Mouse (Mus musculus) brown adipose tissue, adult 24 weeks (tissue): Measurements from ENCODE around the gene Tex36. TPM values are rescaled to one million over a fixed set of nuclear protein-coding genes. Genes with fewer than 3 reads are reported as not detected.

Source experiments
- H3K27ac ChIP-seq: fragments of 200-500 bp; replicated peaks from 2 replicates; pipeline ENCODE4 v1.5.1; 2012; ENCODE audit warnings: low read depth, mild to moderate bottlenecking, low read length
- H3K4me1 ChIP-seq: fragments of 200-500 bp; 2 replicates; pipeline ENCODE4 v1.6.1; 2012; ENCODE audit warnings: low read length, mixed read lengths; ENCODE audit not compliant: control insufficient read depth, insufficient read depth, insufficient read length
- H3K4me3 ChIP-seq: fragments of 200-500 bp; 2 replicates; pipeline ENCODE4 v1.5.1; 2012; ENCODE audit warnings: low read depth, mild to moderate bottlenecking, low read length, moderate library complexity; ENCODE audit not compliant: insufficient read depth
- polyA plus RNA-seq: library from polyadenylated mRNA; stranded (reverse); fragments of >200 nt; gene quantifications from 2 replicates; pipeline ENCODE4 v1.2.4, GENCODE M21; 2012; ENCODE audit not compliant: missing spikeins, insufficient read depth, insufficient read length

Gene Tex36
- polyA plus RNA-seq, 1 experiment: not detected

- Histone ChIP-seq H3K27ac (no peak overlapping the region), H3K4me1 (no peaks in the 10 kb centered on the region)
Observed at GRCm38 (mm10) chr7:133564600-133564999, 37.4 kb downstream of the Tex36 start.

DNA sequence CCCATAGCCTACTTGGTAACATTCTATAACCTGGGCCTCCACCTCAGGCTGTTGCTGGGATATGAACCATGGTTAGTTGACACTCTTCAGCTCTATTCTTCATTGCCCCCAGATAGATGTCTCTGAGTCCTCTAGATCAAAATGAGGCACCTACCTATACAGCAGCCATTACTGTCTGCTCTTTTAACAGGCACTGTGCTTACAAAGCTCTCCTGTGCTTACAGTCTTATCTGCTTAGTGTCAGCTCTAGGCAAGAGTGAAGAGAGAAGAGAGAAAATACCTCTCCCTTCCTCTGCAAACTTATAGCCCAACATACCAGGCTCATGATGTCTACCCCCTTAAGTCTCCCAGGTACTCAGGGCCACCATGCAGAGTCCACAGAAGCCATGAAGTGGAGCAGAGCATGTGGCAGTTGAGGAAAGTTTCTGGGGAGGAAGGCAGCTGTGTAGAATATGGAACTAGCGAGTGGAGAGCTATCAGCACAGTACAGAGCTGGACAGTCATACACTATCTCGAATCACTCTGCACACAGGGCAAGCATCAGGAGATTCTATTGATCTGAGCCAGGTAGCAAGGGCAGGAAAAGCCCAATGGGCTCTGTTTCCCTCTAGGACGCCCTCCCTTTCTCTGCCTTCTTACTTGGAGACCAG lies 38.7 kb downstream of the Tex36 start:
- H3K4me1 ChIP-seq: no peaks in the 10 kb centered on the region

More at GRCm38 (mm10) chr7:133564600-133564999, 37.4 kb downstream of the Tex36 start:
- H3K4me3 ChIP-seq: no peak overlapping the region

DNA sequence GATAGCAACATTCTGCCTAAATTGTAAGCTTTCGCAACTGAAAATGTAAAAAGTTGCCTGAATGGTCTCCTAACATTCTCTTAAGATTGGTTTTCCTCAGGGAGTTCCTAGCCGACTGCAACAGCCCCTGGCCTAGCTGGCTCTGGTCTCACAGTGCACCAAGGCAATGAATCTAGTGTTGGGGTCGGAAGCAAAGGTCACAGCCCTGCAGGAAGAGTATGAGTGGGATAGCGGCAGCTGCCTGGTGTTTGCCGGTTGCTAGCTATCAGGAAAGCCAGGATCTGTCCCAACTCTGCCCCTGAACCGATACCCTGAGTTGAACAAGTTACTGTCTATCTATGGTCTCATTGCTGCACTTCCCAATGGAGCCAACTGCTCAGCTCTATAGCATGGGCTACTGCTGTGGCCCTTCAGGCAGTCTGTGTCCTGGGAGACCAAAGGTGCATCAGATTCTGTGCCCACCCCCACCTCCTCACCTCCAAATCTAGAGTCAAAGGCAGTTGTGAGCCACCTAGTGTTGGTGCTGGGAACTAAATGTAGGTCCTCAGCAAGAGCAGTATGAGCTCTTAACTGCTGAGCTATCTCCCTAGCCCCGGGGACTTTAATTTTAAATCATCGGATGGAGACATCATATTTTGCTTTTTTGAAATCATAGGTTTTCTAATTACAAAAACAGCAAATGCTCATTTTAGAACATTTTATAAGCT lies 46.0 kb downstream of the Tex36 start:
- no peak overlapping the region for H3K4me3 ChIP-seq
- H3K27ac ChIP-seq: peak overlapping the region; percentile 59
- no peaks in the 10 kb centered on the region for H3K4me1 ChIP-seq

More for the DNA sequence above, 38.7 kb downstream of the Tex36 start:
- H3K27ac ChIP-seq: no peak overlapping the region
- no peak overlapping the region for H3K4me3 ChIP-seq

- H3K4me3 ChIP-seq: no peak overlapping the region
- no peak overlapping the region for H3K27ac ChIP-seq
- no peaks in the 10 kb centered on the region for H3K4me1 ChIP-seq
Observed at GRCm38 (mm10) chr7:133552306-133552991, 49.5 kb downstream of the Tex36 start.

- Histone ChIP-seq H3K4me1 (no peaks in the 10 kb centered on the region), H3K4me3 (no peak overlapping the region), H3K27ac (no peak overlapping the region)
Observed at GRCm38 (mm10) chr7:133551000-133551399, 51.0 kb downstream of the Tex36 start.

GRCm38 (mm10) chr7:133548434-133548833 lies 53.5 kb downstream of the Tex36 start:
- H3K4me1 ChIP-seq: no peaks in the 10 kb centered on the region
- no peak overlapping the region for H3K4me3 ChIP-seq
- no peak overlapping the region for H3K27ac ChIP-seq

GRCm38 (mm10) chr7:133545631-133546030 lies 56.3 kb downstream of the Tex36 start:
- no peaks in the 10 kb centered on the region for H3K4me1 ChIP-seq
- H3K27ac ChIP-seq: no peak overlapping the region
- no peak overlapping the region for H3K4me3 ChIP-seq

GRCm38 (mm10) chr7:133544966-133545365 lies 57.0 kb downstream of the Tex36 start:
- no peaks in the 10 kb centered on the region for H3K4me1 ChIP-seq
- no peak overlapping the region for H3K27ac ChIP-seq
- no peak overlapping the region for H3K4me3 ChIP-seq

- Histone ChIP-seq H3K27ac (no peak overlapping the region), H3K4me1 (no peaks in the 10 kb centered on the region), H3K4me3 (no peak overlapping the region)
Observed at GRCm38 (mm10) chr7:133543131-133543530, 58.8 kb downstream of the Tex36 start.

DNA sequence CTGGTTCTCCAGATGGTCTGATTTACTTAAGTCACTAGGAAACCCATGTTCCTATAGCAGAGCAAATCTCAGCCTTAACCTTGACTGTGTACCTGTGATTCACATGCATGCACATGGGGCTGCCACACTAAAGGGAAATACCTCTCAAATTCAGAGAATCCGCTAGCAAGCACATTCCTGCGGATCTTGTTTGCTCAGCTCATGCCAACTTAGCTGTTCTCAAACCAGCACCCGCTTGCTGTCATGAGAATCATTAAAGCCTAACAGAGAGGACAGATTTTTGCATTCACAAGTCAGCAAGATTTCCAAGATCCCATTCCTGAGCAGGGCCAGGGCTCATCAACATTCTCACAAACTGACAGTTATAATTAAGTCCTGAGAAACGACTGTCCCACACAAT lies 64.6 kb downstream of the Tex36 start:
- H3K27ac ChIP-seq: no peak overlapping the region
- H3K4me3 ChIP-seq: no peak overlapping the region
- no peaks in the 10 kb centered on the region for H3K4me1 ChIP-seq

Other genes with a start within 250 kb of the Tex36 start
- gene Edrf1, start 35.4 kb upstream of the Tex36 start, polyA plus RNA-seq: 5.7 and 8.6 TPM in 2 replicates
- not detected in 2 replicates for gene Mmp21, start 77.9 kb upstream of the Tex36 start, polyA plus RNA-seq
- gene Bccip, start 107.2 kb upstream of the Tex36 start, polyA plus RNA-seq: 87.9 and 88.5 TPM in 2 replicates
- gene Uros, start 107.9 kb upstream of the Tex36 start, polyA plus RNA-seq: 26.6 and 35.8 TPM in 2 replicates
- gene Fank1, start 174.7 kb upstream of the Tex36 start, polyA plus RNA-seq: not detected in 2 replicates
- gene Dhx32, start 180.6 kb upstream of the Tex36 start, polyA plus RNA-seq: 42.2 and 47.2 TPM in 2 replicates